Mouse (Mus musculus): ENCODE measurements around the gene Olfr490. TPM values are rescaled to one million over a fixed set of nuclear protein-coding genes. Genes with fewer than 3 reads are reported as not detected.

Olfr490 gene
- not detected for total RNA-seq (2022)

GRCm38 (mm10) chr7:108288834-108289233 lies at the start of gene Olfr490:
Olfr490 (minus strand) TSS chr7:108288934.
- DNase-seq (ENCODE audit: low spot score in 2 of 2), result no peak

DNA sequence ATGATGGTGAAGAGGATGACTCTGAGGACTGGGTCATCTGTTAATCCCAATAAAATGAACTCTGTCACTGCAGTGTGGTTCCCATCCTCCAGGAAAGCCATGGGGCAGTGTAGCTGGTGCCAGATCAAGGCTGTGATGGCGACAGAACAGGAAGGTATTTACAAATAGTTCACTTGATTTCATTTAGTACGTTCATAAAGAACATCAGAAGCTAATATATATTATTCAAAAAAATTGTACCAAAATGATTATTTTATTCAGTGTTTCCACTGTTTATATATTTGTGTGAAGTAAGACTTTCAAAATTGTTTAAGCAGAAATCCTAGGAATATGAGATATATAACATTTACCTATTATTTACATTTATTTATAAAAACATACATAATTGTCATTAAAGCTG lies 34.8 kb upstream of the Olfr490 start, which contains the start of gene Olfr492:
Gene Olfr492 (minus strand): TSS at position 101 of the 400 bp plus-strand sequence.
- no peak for DNase-seq (ENCODE audit: low spot score in 2 of 2)

- DNase-seq (ENCODE audit: low spot score in 2 of 2), result no peak
Observed at GRCm38 (mm10) chr7:108313151-108313550, 24.4 kb upstream of the Olfr490 start, which contains the start of gene Olfr491. Olfr491 (plus strand) TSS chr7:108313451.

GRCm38 (mm10) chr7:108258247-108258646 lies 30.5 kb downstream of the Olfr490 start, which contains the start of gene Olfr488:
Olfr488 (minus strand) TSS chr7:108258347.
- DNase-seq (ENCODE audit: low spot score in 2 of 2), result no peak

Other genes with a start within 250 kb of the Olfr490 start
- gene Olfr479, start 238.2 kb downstream of the Olfr490 start, total RNA-seq (2022), result not detected
- gene Olfr480, start 221.6 kb downstream of the Olfr490 start, total RNA-seq (2022), result not detected
- not detected for gene Olfr481, start 209.1 kb downstream of the Olfr490 start, total RNA-seq (2022)
- 1 to 10 TPM; 1.3 to 2.1 (median 1.9) TPM for gene Olfr482, start 191.3 kb downstream of the Olfr490 start, total RNA-seq (2022)
- not detected for gene Olfr483, start 188.1 kb downstream of the Olfr490 start, total RNA-seq (2022)
- not detected for gene Olfr484, start 161.5 kb downstream of the Olfr490 start, total RNA-seq (2022)
- not detected for gene Olfr485, start 129.1 kb downstream of the Olfr490 start, total RNA-seq (2022)
- not detected for gene Olfr486, start 116.2 kb downstream of the Olfr490 start, total RNA-seq (2022)
- gene Olfr487, start 74.3 kb downstream of the Olfr490 start, total RNA-seq (2022), result not detected
- gene Olfr488, start 30.6 kb downstream of the Olfr490 start, total RNA-seq (2022), result not detected
- gene Olfr491, start 24.5 kb upstream of the Olfr490 start, total RNA-seq (2022), result not detected
- gene Olfr492, start 34.7 kb upstream of the Olfr490 start, total RNA-seq (2022), result not detected
- gene Olfr493, start 58.0 kb upstream of the Olfr490 start, total RNA-seq (2022), result not detected
- gene Olfr494, start 76.4 kb upstream of the Olfr490 start, total RNA-seq (2022), result not detected
- not detected for gene Olfr495, start 104.2 kb upstream of the Olfr490 start, total RNA-seq (2022)
- not detected for gene Olfr497, start 131.5 kb upstream of the Olfr490 start, total RNA-seq (2022)
- not detected for gene Olfr498, start 176.4 kb upstream of the Olfr490 start, total RNA-seq (2022)
- gene Olfr502, start 236.1 kb upstream of the Olfr490 start, total RNA-seq (2022), result not detected